Mouse (Mus musculus) heart, embryonic 14.5 days (tissue): ENCODE measurements around the gene Kifc5b. TPM values are rescaled to one million over a fixed set of nuclear protein-coding genes. Genes with fewer than 3 reads are reported as not detected.
"Not testable (repeated sequence)": the region's sequence is repeated elsewhere in the genome, so short reads cannot be mapped to it uniquely, and the experiment has no call there.

Experiments
- ATAC-seq: fragments of 200-750 bp; cut with Nextera tagmentation; 2 replicates; pipeline ENCODE4 v1.8.0; 2017; ENCODE audit warnings: low read depth, moderate TSS enrichment; ENCODE audit not compliant: insufficient number of reproducible peaks, insufficient read depth, low FRiP score
- H3K27ac ChIP-seq, 2 experiments: fragments of 200-500 bp in 1 of 2; fragments of 300-500 bp in 1 of 2; sonication (generic) in 1 of 2; replicated peaks in 1 of 2; 2 replicates each; pipeline ENCODE4 v1.5.1; 2012 to 2014; ENCODE audit warnings: low read depth in 2 of 2, low read length in 2 of 2, control low read depth in 1 of 2, mild to moderate bottlenecking in 1 of 2, mixed read lengths in 1 of 2; ENCODE audit not compliant: control insufficient read depth in 1 of 2, insufficient read depth in 1 of 2
- H3K27me3 ChIP-seq: fragments of 300-500 bp; sonication (generic); 2 replicates; pipeline ENCODE4 v1.6.1; 2014; ENCODE audit warnings: mild to moderate bottlenecking, low read length, control low read depth; ENCODE audit not compliant: control insufficient read depth, insufficient read depth
- H3K36me3 ChIP-seq: fragments of 300-500 bp; sonication (generic); 2 replicates; pipeline ENCODE4 v1.6.1; 2014; ENCODE audit warnings: mild to moderate bottlenecking, control low read depth, low read length, mixed read lengths; ENCODE audit not compliant: control insufficient read depth, insufficient read depth
- H3K4me1 ChIP-seq, 2 experiments: fragments of 200-500 bp in 1 of 2; fragments of 300-500 bp in 1 of 2; sonication (generic) in 1 of 2; 2 replicates each; pipeline ENCODE4 v1.6.1; 2012 to 2014; ENCODE audit warnings: low read length in 2 of 2, control low read depth in 1 of 2, mixed read lengths in 1 of 2; ENCODE audit not compliant: control insufficient read depth in 2 of 2, insufficient read depth in 2 of 2
- H3K4me2 ChIP-seq: fragments of 300-500 bp; sonication (generic); 2 replicates; pipeline ENCODE4 v1.6.1; 2014; ENCODE audit warnings: mild to moderate bottlenecking, low read length
- H3K4me3 ChIP-seq, 2 experiments: fragments of 200-500 bp in 1 of 2; fragments of 300-500 bp in 1 of 2; sonication (generic) in 1 of 2; 2 replicates each; pipeline ENCODE4 v1.5.1; 2012 to 2014; ENCODE audit warnings: low read length in 2 of 2, mild to moderate bottlenecking in 2 of 2, control low read depth in 1 of 2, low read depth in 1 of 2, moderate library complexity in 1 of 2; ENCODE audit not compliant: control insufficient read depth in 1 of 2, insufficient read depth in 1 of 2
- H3K9ac ChIP-seq: fragments of 300-500 bp; sonication (generic); 2 replicates; pipeline ENCODE4 v1.6.1; 2014; ENCODE audit warnings: mild to moderate bottlenecking, low read length
- H3K9me3 ChIP-seq: fragments of 300-500 bp; sonication (generic); 2 replicates; pipeline ENCODE4 v1.6.1; 2016; ENCODE audit warnings: low read length, control low read depth; ENCODE audit not compliant: control insufficient read depth
- WGBS: fragments of 180-500 bp; shearing (Covaris S2); extraction: QIAGEN DNeasy Blood & Tissue Kit; methylation state at CpG from one replicate; pipeline ENCODE4 v1.1.7; 2014; 5-methylcytosine and 5-hydroxymethylcytosine counted together
- polyA plus RNA-seq: library from polyadenylated mRNA; unstranded; fragments of >200 nt; fragmentation: Nextera tagmentation; extraction: Ambion mirVana; gene quantifications from 2 replicates; pipeline ENCODE4 v1.2.1, GENCODE M21; 2014

Kifc5b gene
- polyA plus RNA-seq, 1 experiment from 2014 or later: 4.2 TPM

DNA sequence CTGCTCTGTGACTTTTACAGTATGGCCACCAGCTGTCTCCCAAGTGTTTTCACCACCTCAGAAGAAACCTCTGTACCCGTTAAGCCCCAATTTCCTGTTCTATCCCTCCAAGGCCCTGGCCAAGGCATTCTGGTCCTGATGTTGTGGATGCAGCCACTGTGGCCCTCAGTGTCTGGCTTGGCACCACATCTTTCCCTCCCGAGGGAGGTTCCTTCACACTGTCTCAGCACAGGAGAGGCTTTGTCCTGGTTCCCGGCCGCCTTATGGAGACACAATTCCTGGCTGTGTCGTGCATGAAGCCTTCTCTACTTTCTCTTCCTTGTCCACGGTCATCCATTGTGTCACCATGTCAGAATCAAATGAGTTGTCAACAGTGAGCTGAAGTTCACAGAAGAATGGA, 23.4 kb upstream of the Kifc5b start:
- Histone ChIP-seq H3K4me2 (peak overlapping the region; percentile 60), H3K36me3 (no peaks in the 10 kb centered on the region), H3K4me3 (peak overlapping the region in 1 of 2 experiments; percentile 29; a peak in 1 of 4 replicates), H3K27me3 (no peaks in the 10 kb centered on the region), H3K9ac (peak overlapping the region; percentile 63), H3K4me1 (peaks cover 23 to 45% of the 10 kb centered on the region in 2 experiments), H3K9me3 (no peaks in the 10 kb centered on the region), H3K27ac (peak overlapping the region; percentile 91)
- 32% methylated on average over 6 of the region's 6 CpGs for WGBS
- no peak for ATAC-seq

GRCm38 (mm10) chr17:26894342-26894741, 22.5 kb upstream of the Kifc5b start:
- Histone ChIP-seq H3K4me3 (no peak overlapping the region), H3K27ac (peak overlapping the region; percentile 91), H3K36me3 (no peaks in the 10 kb centered on the region), H3K9ac (no peak overlapping the region), H3K4me2 (no peak overlapping the region), H3K27me3 (no peaks in the 10 kb centered on the region), H3K9me3 (no peaks in the 10 kb centered on the region), H3K4me1 (peaks cover 22 to 40% of the 10 kb centered on the region in 2 experiments)
- no peak for ATAC-seq
- WGBS: 73% methylated on average over 6 of the region's 6 CpGs

GRCm38 (mm10) chr17:26895578-26895977, 21.3 kb upstream of the Kifc5b start:
- peaks cover 22 to 36% of the 10 kb centered on the region in 2 experiments for H3K4me1 ChIP-seq
- H3K27ac ChIP-seq: no peak overlapping the region
- H3K4me3 ChIP-seq: no peak overlapping the region
- no peaks in the 10 kb centered on the region for H3K27me3 ChIP-seq
- ATAC-seq: no peak
- no peaks in the 10 kb centered on the region for H3K36me3 ChIP-seq
- H3K9me3 ChIP-seq: no peaks in the 10 kb centered on the region
- no peak overlapping the region for H3K4me2 ChIP-seq
- H3K9ac ChIP-seq: no peak overlapping the region
- WGBS: 20% methylated on average over 10 of the region's 10 CpGs

- no peak overlapping the region for H3K4me3 ChIP-seq
- no peaks in the 10 kb centered on the region for H3K9me3 ChIP-seq
- no peak overlapping the region for H3K4me2 ChIP-seq
- WGBS: 77% methylated on average over 6 of the region's 6 CpGs
- H3K27me3 ChIP-seq: no peaks in the 10 kb centered on the region
- no peak for ATAC-seq
- H3K4me1 ChIP-seq: no peaks in the 10 kb centered on the region
- no peaks in the 10 kb centered on the region for H3K36me3 ChIP-seq
- H3K27ac ChIP-seq: no peak overlapping the region
- H3K9ac ChIP-seq: no peak overlapping the region
Measured at GRCm38 (mm10) chr17:26900916-26901315, 16.0 kb upstream of the Kifc5b start.

- Histone ChIP-seq H3K9me3 (no peaks in the 10 kb centered on the region), H3K4me3 (no peak overlapping the region), H3K9ac (no peak overlapping the region), H3K4me1 (no peaks in the 10 kb centered on the region), H3K36me3 (no peaks in the 10 kb centered on the region), H3K4me2 (no peak overlapping the region), H3K27me3 (no peaks in the 10 kb centered on the region), H3K27ac (no peak overlapping the region)
- 36% methylated on average over 5 of the region's 5 CpGs for WGBS
- no peak for ATAC-seq
Measured at GRCm38 (mm10) chr17:26904320-26904719, 12.6 kb upstream of the Kifc5b start.

DNA sequence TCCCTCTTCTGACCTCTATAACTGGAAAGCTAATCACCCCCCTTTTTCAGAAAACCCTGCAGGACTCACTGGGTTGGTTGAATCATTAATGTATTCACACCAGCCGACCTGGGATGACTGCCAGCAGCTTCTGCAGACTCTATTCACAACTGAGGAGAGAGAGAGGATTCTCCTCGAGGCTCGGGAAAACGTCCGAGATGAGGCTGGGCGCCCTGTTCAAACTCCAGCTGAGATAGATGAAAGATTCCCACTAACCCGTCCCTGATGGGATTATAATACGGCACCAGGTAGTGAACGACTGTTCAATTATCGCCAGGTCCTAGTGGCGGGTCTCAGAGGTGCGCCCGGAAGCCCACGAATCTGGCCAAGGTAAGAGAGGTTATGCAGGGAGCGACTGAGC, 9.4 kb upstream of the Kifc5b start:
- H3K27ac ChIP-seq, H3K4me3 ChIP-seq, H3K36me3 ChIP-seq, H3K9ac ChIP-seq, H3K27me3 ChIP-seq, H3K4me2 ChIP-seq, H3K4me1 ChIP-seq, ATAC-seq, H3K9me3 ChIP-seq: not testable (repeated sequence)
- 87% methylated on average over 15 of the region's 15 CpGs for WGBS

- peaks cover 4 to 6% of the 10 kb centered on the region in 2 experiments; a peak in 2 of 4 replicates for H3K4me1 ChIP-seq
- no peak overlapping the region for H3K9ac ChIP-seq
- no peak for ATAC-seq
- no peaks in the 10 kb centered on the region for H3K27me3 ChIP-seq
- WGBS: 39% methylated on average over 1 of the region's 1 CpGs
- no peak overlapping the region for H3K4me2 ChIP-seq
- H3K9me3 ChIP-seq: no peaks in the 10 kb centered on the region
- H3K27ac ChIP-seq: no peak overlapping the region
- no peaks in the 10 kb centered on the region for H3K36me3 ChIP-seq
- H3K4me3 ChIP-seq: no peak overlapping the region
Measured at GRCm38 (mm10) chr17:26915248-26915647, 1.6 kb upstream of the Kifc5b start.

- H3K27ac ChIP-seq: peak overlapping the region; percentile 67 to 74
- H3K9me3 ChIP-seq, H3K4me1 ChIP-seq, H3K27me3 ChIP-seq, ATAC-seq: not testable (repeated sequence)
- H3K4me3 ChIP-seq: peak overlapping the region; percentile 64 to 79
- peak overlapping the region; percentile 79 for H3K9ac ChIP-seq
- 2% methylated on average over 12 of the region's 12 CpGs for WGBS
- peaks cover 16% of the 10 kb centered on the region for H3K36me3 ChIP-seq
- H3K4me2 ChIP-seq: peak overlapping the region; percentile 67
Measured at GRCm38 (mm10) chr17:26917560-26917959, 669 bp downstream of the Kifc5b start.
